Mouse (Mus musculus): Measurements from ENCODE around the gene Oprm1. TPM values are rescaled to one million over a fixed set of nuclear protein-coding genes. Genes with fewer than 3 reads are reported as not detected.

Gene Oprm1
- total RNA-seq, 2 experiments from 2014 or later = 4.3 to 6.0 TPM

DNA sequence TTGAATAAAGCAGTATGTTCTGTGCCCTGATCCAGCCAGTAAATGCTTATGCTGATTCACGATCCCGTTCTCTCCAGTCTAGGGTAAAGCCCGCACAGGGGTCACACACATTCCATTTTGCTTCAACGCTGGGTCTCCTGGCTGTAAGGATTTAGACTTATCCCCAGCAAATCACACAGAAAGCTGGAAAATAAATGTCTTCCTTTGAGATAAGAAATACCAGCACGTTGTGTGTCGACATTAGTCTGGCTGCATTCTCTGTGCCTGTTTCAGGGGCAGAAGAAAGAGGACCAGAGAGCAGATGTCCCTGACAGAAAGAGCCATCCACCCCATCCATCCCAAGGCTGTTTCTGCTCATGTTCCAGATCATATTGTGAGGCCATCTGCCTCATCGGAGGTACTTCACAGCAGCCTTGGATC lies 319.1 kb downstream of the Oprm1 start:
- no peak for DNase-seq (ENCODE audit: low spot score in 2 of 2)

- no peak for DNase-seq (ENCODE audit: low spot score in 2 of 2)
Measured at GRCm38 (mm10) chr10:7077971-7078370, 319.7 kb downstream of the Oprm1 start.

Other genes with a start within 250 kb of the Oprm1 start
- gene Gm10945, start 3.3 kb downstream of the Oprm1 start, total RNA-seq (2021) = not detected

All from layer of hippocampus, postnatal 10 days (tissue).